Mouse (Mus musculus) cerebellum, adult 2 months (tissue): ENCODE data around the gene Csrp1. TPM values are rescaled to one million over a fixed set of nuclear protein-coding genes. Genes with fewer than 3 reads are reported as not detected.

Source experiments
- DNase-seq, 2 experiments: peaks; one replicate each; pipeline ENCODE4 v3.0.0; 2021
- H3K27ac ChIP-seq: fragments of 200-500 bp; 2 replicates; pipeline ENCODE4 v1.5.1; 2012; ENCODE audit warnings: low read length, control low read depth, inconsistent platforms; ENCODE audit not compliant: insufficient read depth
- H3K27me3 ChIP-seq: fragments of 200-500 bp; 2 replicates; pipeline ENCODE4 v1.6.1; 2012; ENCODE audit warnings: inconsistent platforms, mild to moderate bottlenecking, low read length, moderate library complexity; ENCODE audit not compliant: control insufficient read depth, insufficient read depth
- H3K4me1 ChIP-seq: fragments of 200-500 bp; 2 replicates; pipeline ENCODE4 v1.6.1; 2011; ENCODE audit warnings: low read length; ENCODE audit not compliant: control insufficient read depth, insufficient read depth
- H3K4me3 ChIP-seq: fragments of 200-500 bp; replicated peaks from 2 replicates; pipeline ENCODE3; 2011; ENCODE audit warnings: mild to moderate bottlenecking, low read depth, low read length, control low read depth; ENCODE audit not compliant: insufficient read depth
- CTCF ChIP-seq: fragments of 200-500 bp; IDR thresholded peaks from 2 replicates; pipeline ENCODE4 v1.5.1; 2011; ENCODE audit warnings: low read depth, mild to moderate bottlenecking, control low read depth, low read length, moderate library complexity, borderline replicate concordance; ENCODE audit not compliant: insufficient read depth
- POLR2A ChIP-seq: fragments of 200-500 bp; IDR thresholded peaks from 2 replicates; pipeline ENCODE4 v1.6.1; 2011; ENCODE audit warnings: low read length, control low read depth, borderline replicate concordance; ENCODE audit not compliant: insufficient read depth
- WGBS: fragments of 180-500 bp; shearing (Covaris S2); methylation state at CpG from one replicate; pipeline ENCODE4 v1.1.7; 2018; 5-methylcytosine and 5-hydroxymethylcytosine counted together
- polyA plus RNA-seq: library from polyadenylated mRNA; depleted of rRNA; stranded (reverse); fragments of >200 nt; gene quantifications from 2 replicates; pipeline ENCODE4 v1.2.3, GENCODE M21; 2012

Gene Csrp1
- polyA plus RNA-seq, 1 experiment, result 434 TPM

DNA sequence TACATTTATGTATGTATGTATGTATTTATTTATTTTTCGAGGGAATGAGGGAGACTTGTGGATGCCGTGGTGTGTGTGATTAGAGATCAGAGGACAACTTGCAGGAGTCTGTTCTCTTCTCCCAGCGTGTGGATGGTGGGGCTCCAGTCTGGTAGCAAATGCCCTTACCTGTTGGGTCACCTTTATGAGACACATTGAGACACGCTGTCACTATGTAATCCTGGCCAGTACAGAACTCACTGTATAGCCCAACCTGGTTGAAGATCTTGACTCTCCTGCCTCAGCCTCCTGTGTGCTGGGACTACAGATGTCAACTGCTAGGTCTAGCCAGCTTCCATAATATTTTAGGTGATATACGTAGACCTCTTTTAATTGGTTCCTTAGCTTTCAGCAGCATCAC lies 41.9 kb downstream of the Csrp1 start:
- DNase-seq, result no peak
- Histone ChIP-seq H3K27me3 (no peaks in the 10 kb centered on the region), H3K4me1 (no peaks in the 10 kb centered on the region), H3K4me3 (no peak overlapping the region), H3K27ac (no peak overlapping the region)
- TF ChIP-seq CTCF, result no peak
- no peak for TF ChIP-seq POLR2A
- 94% methylated on average over 5 of the region's 5 CpGs for WGBS

DNA sequence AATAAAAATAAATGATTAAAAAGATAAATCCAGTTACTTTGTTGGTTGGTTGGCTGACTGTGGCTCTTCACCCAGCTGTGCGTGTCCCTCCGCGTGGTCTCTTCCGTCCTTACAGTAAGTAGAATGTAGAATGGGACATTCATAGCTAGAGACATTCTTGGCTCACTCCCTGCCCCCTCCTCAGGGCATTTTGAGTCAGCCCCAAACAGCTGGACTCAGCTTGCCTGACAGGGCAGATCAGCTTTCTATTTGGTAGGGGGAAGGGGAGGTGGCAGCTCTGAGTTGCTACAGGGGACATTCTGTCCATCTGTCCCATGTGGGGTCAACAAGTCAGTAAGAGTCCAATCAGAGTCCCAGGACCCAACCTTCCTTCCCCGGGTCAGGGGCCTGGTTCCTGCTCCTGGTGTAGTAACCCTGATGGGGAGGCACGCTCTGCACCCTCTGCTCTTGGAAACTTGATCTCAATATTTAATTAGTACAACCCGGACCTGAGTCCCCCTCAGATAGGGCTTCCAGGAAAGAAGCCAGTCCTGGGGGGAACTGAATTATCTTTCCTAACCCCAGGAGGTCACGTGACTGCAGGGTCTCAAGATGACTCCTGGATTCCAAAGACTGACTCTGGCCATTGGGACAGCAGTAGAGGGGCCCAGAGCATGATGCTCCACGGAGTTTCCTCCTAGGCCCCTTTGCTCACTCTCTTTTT lies 43.8 kb downstream of the Csrp1 start:
- Histone ChIP-seq H3K4me3 (no peak overlapping the region), H3K4me1 (no peaks in the 10 kb centered on the region), H3K27me3 (no peaks in the 10 kb centered on the region), H3K27ac (no peak overlapping the region)
- 80% methylated on average over 9 of the region's 9 CpGs for WGBS
- no peak for DNase-seq
- no peak for TF ChIP-seq POLR2A

DNA sequence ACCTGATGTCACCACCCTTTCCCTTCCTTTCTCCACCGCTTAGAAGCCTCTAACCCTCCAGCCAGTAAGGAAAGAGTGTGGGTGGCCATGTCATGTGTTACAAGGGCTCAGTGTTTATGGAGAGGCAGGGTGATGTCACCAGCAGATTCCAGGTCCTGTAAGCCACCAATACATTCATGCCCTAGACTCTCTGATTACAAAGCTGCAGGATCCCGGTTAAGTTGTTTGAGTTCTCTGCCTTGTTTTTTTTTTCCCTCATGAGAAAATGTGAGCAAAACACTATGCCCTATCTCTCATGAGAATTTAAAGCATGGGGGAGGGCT lies 44.3 kb downstream of the Csrp1 start:
- H3K4me3 ChIP-seq, result no peak overlapping the region
- H3K4me1 ChIP-seq, result no peaks in the 10 kb centered on the region
- no peak for DNase-seq
- 92% methylated on average over 2 of the region's 2 CpGs for WGBS
- H3K27me3 ChIP-seq, result no peaks in the 10 kb centered on the region
- H3K27ac ChIP-seq, result no peak overlapping the region
- TF ChIP-seq CTCF (no peak), POLR2A (no peak)

DNA sequence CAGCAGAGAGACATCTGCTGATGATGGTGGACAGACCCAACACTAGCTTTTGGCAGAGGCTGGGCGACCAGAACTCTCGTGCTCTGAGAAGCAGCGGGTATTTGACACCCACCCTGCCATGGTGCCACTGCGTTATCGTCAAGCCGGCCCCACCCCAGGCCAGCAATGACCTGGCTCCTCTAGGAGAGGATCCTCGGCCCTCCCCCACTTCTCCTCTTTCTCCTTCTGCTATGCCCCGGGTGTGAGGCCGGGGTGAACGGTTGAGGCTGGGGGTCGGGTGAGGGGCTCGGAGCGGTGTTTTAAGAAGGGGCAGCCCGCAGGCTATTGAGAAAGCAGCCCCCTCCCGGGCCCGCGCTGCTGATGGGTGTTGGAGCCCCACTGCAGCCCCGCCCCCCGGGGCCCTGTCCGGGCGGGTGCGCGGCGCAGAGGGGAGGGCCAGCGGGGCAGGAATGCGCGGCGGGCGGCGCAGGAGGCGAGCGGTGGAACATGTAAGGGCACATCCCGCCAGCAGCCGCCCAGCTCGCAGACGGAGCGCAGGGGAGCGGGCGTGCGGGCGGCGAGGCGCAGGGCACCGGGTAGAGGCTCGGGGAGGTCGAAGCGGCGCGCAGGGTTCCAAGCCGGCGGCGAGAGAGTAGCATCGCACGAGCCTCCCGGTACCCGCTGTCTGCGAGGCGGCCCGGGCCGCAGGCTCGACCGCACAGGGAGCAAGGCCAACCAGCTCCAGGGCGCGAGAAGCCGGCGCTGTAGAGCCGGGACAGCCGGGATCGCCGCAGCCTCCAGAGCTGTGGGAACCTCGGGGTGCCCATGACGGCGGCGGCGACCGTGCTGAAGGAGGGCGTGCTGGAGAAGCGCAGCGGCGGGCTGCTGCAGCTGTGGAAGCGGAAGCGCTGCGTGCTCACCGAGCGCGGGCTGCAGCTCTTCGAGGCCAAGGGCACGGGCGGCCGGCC lies 46.1 kb downstream of the Csrp1 start, which contains the start of gene Phlda3:
Phlda3 (plus strand) TSS at position 475 of the 947 bp plus-strand sequence.
- TF ChIP-seq CTCF (no peak), POLR2A (no peak)
- Histone ChIP-seq H3K4me3 (peak within 1 kb of the TSS; percentile 39), H3K27ac (no peak within 1 kb of the TSS; the same call in 1 of the 2 replicates), H3K27me3 (no peaks in the 10 kb centered on the region), H3K4me1 (no peaks in the 10 kb centered on the region)
- WGBS, result 2% methylated on average over 90 of the region's 90 CpGs
- DNase-seq, result peak; percentile 39 to 50

DNA sequence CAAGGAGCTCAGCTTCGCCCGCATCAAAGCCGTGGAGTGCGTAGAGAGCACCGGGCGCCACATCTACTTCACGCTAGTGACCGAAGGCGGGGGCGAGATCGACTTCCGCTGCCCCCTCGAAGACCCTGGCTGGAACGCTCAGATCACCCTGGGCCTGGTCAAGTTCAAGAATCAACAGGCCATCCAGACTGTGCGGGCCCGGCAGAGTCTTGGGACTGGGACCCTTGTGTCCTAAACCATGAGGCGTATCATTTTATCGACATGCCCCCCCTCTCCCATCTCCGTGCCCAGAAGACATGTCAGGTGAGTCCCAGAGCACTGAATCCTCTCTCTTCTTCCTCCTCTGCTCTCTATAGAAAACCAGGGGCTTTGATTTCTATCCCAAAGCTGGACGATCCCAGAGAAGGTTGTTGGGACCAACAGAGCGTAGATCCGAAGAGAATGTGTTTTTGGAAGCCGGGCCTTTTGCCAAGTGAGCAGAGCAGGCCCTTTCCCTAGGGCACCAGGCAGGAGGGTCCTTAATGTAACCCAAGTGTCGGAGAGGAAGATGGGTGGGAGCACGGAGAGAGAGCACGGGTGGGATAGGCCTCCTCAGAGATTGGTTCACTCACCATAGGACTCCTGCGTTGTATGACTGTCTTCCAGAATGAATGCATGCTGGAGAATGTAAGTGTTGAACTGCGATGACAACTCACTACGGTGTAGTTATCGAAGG lies 46.9 kb downstream of the Csrp1 start:
- no peak for TF ChIP-seq POLR2A
- no peak for TF ChIP-seq CTCF
- H3K27ac ChIP-seq, result no peak overlapping the region; the same call in 1 of the 2 replicates
- H3K4me3 ChIP-seq, result peak overlapping the region; percentile 39
- 33% methylated on average over 30 of the region's 30 CpGs for WGBS
- H3K4me1 ChIP-seq, result no peaks in the 10 kb centered on the region
- no peaks in the 10 kb centered on the region for H3K27me3 ChIP-seq
- no peak for DNase-seq

DNA sequence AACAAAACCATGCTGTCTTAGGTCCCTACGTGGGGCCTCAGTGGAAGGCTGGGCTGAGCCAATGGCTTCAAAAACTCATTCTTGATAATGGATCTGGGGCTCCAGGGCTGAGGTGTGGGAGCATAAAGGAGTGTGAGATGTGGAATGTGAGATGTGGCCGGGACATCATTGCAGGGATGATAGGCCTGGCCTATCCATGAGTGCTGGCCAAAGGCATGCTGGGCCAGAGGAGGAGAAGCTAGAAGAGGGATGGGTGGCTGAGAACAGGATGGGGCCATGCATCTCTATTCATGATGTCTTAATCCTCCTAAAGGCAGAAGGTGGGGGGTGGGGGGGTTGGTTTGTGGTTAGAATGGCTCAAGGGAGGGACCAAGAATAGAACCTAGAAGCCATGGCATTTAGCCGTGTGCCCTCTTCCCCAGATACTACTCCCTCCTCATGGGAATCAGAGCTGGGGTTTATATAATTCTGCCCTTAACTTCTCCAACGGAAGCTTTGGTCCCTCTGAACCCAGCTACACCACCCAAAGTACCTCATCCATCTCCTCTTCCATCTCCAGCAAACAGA lies 47.5 kb downstream of the Csrp1 start:
- no peak for TF ChIP-seq CTCF
- no peak for TF ChIP-seq POLR2A
- 96% methylated on average over 4 of the region's 4 CpGs for WGBS
- Histone ChIP-seq H3K27me3 (no peaks in the 10 kb centered on the region), H3K4me3 (no peak overlapping the region), H3K27ac (no peak overlapping the region), H3K4me1 (no peaks in the 10 kb centered on the region)
- DNase-seq, result no peak

DNA sequence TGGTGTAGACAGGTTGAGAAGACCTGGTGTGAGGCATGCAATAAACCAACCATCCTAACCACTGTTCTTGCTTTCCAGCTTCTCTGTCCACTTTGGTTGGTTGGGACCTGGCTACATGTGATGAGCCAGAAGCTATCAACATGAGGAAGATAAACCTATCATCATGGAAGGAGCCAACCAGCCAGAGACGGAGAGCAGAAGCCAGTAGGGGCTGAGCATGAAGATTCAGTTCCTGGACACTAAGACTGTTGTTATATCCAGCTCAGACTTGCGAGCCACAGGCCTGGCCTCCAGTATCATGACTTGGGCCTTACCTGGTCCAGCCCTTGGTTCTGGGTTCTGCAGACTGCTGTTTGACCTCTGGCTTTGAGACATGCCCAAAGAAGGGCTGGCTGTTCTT lies 48.5 kb downstream of the Csrp1 start:
- Histone ChIP-seq H3K4me1 (no peaks in the 10 kb centered on the region), H3K27me3 (no peaks in the 10 kb centered on the region), H3K4me3 (no peak overlapping the region), H3K27ac (no peak overlapping the region)
- TF ChIP-seq CTCF (no peak), POLR2A (no peak)
- DNase-seq, result no peak
- WGBS, result 95% methylated on average over 2 of the region's 2 CpGs
